Mouse (Mus musculus) stomach, postnatal 0 days (tissue): ENCODE data around the gene Ssc5d.

Experiments used
- CTCF ChIP-seq: IDR thresholded peaks from 2 replicates; pipeline ENCODE4 v1.5.1; 2016; ENCODE audit warnings: antibody characterized with exemption, low read depth, mild to moderate bottlenecking, moderate library complexity
- EP300 ChIP-seq: optimal IDR thresholded peaks from 2 replicates; pipeline ENCODE3; 2016; ENCODE audit warnings: antibody characterized with exemption

- TF ChIP-seq EP300 (no peak), CTCF (no peak)
These were observed 39.4 kb downstream of the Ssc5d start for GRCm38 (mm10) chr7:4964988-4965387.
